Mouse (Mus musculus): ENCODE data around the gene Jmjd6.

Gene Jmjd6

DNA sequence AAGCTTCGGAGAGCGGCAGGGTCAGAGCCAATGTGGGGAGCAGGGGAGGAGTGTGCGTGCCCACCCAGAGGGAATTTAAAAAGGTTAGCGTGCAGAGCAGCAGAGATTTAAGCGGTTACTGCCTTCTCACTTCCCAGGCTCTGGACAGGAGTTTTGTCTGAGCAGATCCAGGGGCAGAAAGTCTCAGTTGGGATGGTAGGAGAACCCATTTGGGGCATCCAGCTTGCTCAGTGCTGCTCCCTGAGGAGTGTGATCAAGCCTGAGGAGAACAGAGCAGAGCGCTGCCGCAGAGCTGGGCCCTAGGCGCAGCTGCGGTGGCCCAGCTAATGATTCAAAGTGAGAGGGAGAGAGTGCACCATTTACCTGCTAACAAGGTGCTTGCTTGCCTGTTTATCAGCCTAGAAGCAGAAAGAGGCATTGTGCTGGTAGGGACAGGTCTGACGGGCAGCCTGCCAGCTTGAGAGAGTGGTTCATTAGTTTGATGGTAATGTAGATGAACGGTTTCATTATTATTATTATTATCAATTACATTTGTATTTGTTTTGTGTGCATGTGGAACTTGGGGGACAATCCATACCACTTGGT lies 34.3 kb downstream of the Jmjd6 start:
- CTCF ChIA-PET, result interaction anchor here (0.6 to 0.7 kb wide), 3 partner anchors 11 to 540 kb away, joined by 3 to 19 read pairs (median 6); no protein-coding TSS in a partner anchor

GRCm38 (mm10) chr11:116807938-116808606 lies 35.2 kb downstream of the Jmjd6 start:
- CTCF ChIA-PET, result interaction anchor here (0.5 to 0.7 kb wide), 6 partner anchors 12 to 353 kb away, joined by 3 to 19 read pairs (median 4); no protein-coding TSS in a partner anchor

DNA sequence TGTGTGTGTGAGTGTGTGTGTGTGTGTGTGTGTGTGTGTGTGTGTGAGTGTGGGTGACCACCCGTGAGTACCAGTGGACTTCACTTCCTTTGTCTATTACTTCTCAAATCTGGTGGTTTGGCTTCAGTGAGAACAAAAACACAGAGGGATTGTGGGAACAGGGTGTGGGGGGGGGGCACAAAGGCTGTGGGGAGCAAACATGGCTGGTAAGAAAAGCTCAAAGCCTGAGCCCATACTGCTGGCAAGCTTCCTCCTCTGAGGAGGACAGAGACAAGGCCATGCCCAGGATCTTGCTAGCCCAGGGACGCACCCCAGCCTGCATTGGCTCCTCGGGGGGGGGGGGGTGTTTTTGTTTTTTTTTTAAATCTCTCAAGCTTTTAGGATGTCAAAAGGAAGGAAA lies 35.7 kb downstream of the Jmjd6 start:
- CTCF ChIA-PET, result interaction anchor here (0.5 to 0.7 kb wide), 6 partner anchors 147 to 1982 kb away, joined by 3 to 10 read pairs (median 4); no protein-coding TSS in a partner anchor

DNA sequence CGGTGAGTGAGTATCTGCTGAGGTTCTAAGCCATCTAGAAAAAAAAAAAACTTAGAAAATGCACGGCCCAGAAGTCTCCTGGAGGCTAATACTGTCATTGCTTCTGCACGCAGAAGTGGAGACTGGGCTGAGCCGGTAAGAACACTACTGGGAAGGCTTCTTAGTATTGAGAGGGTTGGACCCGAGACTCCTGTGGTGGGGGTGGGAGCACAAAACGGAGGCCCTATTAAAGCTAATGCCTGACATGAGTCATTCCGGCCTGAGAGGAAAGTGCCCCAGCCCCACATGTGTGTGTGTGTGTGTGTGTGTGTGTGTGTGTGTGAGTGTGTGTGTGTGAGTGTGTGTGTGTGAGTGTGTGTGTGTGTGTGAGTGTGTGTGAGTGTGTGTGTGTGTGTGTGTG lies 36.1 kb downstream of the Jmjd6 start:
- CTCF ChIA-PET, result interaction anchor here (0.6 to 0.7 kb wide), 2 partner anchors 171 to 1982 kb away, joined by 7 read pairs; no protein-coding TSS in a partner anchor

GRCm38 (mm10) chr11:116806136-116807071 lies 36.8 kb downstream of the Jmjd6 start:
- CTCF ChIA-PET, result interaction anchor here (0.6 kb wide), 1 partner anchor 170 kb away, joined by 7 read pairs; no protein-coding TSS in a partner anchor

DNA sequence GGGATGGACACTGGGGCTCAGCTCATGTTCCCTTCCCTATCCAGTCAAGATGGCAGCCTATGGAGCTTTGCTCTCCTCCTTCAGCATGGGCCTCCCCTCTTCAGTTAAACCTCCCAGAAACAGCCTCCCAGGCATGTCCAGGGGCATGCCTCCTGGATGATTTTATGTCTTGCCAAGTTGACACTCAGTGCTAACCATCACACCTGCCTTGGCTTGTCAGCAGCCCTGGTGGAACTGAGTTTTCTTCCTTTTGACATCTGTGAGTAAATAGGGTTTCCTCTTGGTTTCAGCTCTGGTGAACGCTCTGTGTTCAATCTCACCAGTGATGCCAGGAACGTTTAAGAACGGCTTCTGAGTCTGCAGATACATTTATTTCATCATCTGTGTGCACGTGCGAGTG lies 40.5 kb downstream of the Jmjd6 start:
- CTCF ChIA-PET, result no interaction called here

DNA sequence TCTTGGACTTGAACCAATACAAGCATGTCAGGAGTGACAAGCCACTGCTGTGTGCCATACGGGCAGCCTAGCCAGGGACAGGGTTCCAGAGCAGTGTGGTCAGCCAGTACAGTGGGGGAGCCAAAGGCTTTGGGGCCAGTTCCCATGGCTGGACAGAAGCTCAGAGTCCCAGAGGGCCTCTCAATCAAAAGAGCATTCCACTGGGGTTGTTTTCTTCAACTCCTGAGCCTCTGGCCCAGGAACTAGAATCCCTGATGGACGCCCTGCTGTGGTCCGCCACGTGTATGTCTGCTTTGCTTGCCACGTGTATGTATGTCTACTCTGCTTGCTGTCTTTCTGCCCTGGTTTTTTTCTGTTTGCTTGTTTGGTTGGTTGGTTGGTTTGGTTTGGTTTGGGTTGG lies 42.1 kb downstream of the Jmjd6 start:
- CTCF ChIA-PET, result interaction anchor here (0.8 kb wide), 1 partner anchor 218 kb away, joined by 7 read pairs; no protein-coding TSS in a partner anchor

- CTCF ChIA-PET, result no interaction called here
These were observed 43.9 kb downstream of the Jmjd6 start for GRCm38 (mm10) chr11:116799364-116799763.

Measured in spleen, embryonic (tissue).